Mouse (Mus musculus) olfactory bulb, adult 2 months (tissue): ENCODE data around the gene Fancl.

Experiments
- CTCF ChIP-seq: fragments of 200-500 bp; IDR thresholded peaks from 2 replicates; pipeline ENCODE4 v1.5.1; 2012; ENCODE audit warnings: low read depth, mild to moderate bottlenecking, low read length, moderate library complexity; ENCODE audit not compliant: insufficient read depth
- POLR2A ChIP-seq: fragments of 200-500 bp; IDR thresholded peaks from 2 replicates; pipeline ENCODE4 v1.6.1; 2012; ENCODE audit warnings: mild to moderate bottlenecking, low read depth, low read length, moderate library complexity; ENCODE audit not compliant: insufficient read depth

GRCm38 (mm10) chr11:26444374-26444773 lies 58.4 kb downstream of the Fancl start:
- TF ChIP-seq CTCF, result no peak
- TF ChIP-seq POLR2A, result no peak
